9 mouse cellular contexts compared by ENCODE assay signal in genomic region chr10:93577271-93577886, GRCm38 (mm10). TPM values are rescaled to one million over a fixed set of nuclear protein-coding genes. Genes with fewer than 3 reads are reported as not detected.
A peak's percentile ranks its signal among the peaks of the same experiment; 100 is the strongest.
DNase-seq lines count a peak whose midpoint lies in the region; ATAC-seq and TF ChIP-seq lines count a peak whose summit lies in the region.
"Had no signal": no experiment of that assay in that cellular context is flagged by ENCODE, and none has a peak within 500 bp of the region (broad histone marks: within the 10 kb centered on the region; RNA-seq: fewer than 3 reads in every experiment).

No protein-coding gene starts in this region.

- peak; percentile 49 to 96; a peak in 3 of 4 replicates for TF ChIP-seq CTCF in CH12.LX (conservative IDR thresholded peaks at IDR 0.05 in 1 of 2, IDR thresholded peaks at IDR 0.05 in 1 of 2; ENCODE audit: low read depth in 2 of 2, low read length in 2 of 2)

- peak; percentile 86 for DNase-seq in CH12.LX (ENCODE audit: extremely low read depth)
- peak; percentile 86 for DNase-seq in adrenal gland, postnatal 10 days
- peak; percentile 65 for DNase-seq in embryo, embryonic 11.5 days (ENCODE audit: low read depth, low spot score)
- peak; percentile 77 to 90 for DNase-seq in kidney, postnatal 36 days
- peak; percentile 62 to 73 for DNase-seq in lung, adult 18-20 months
- DNase-seq in retina, postnatal 1 day = peak; percentile 92
- peak; percentile 55 to 60 for DNase-seq in thymus, postnatal 36 days

- no peaks in the 10 kb centered on the region for H3K79me2 ChIP-seq in CH12.LX (replicated peaks; ENCODE audit: control insufficient read depth, extremely low read depth, insufficient read depth, poor library complexity, severe bottlenecking)

- 0 out of 2 replicates have a peak overlapping the region, but pooled peaks have one; percentile 2 for H3K9ac ChIP-seq in CH12.LX (ENCODE audit: insufficient read depth, low read depth)
- H3K9ac ChIP-seq: limb, embryonic 13.5 days had no signal

- H3K4me2 ChIP-seq in CH12.LX (ENCODE audit: insufficient read depth, low read depth, poor library complexity, severe bottlenecking) = peak overlapping the region; percentile 66
- H3K4me2 ChIP-seq: limb, embryonic 13.5 days had no signal

- in situ Hi-C loops in CH12.LX (cut with MboI; ENCODE audit: low pct_ligation_motif_present, low pct_unique_long_range_greater_than_20kb, low sequenced_read_pairs) = loop anchor here (5.0 to 25.0 kb wide), 3 partner anchors 35 to 515 kb away; partner anchors contain the start of genes Amdhd1 and Ccdc38

- TF ChIP-seq POLR2A in CH12.LX (IDR thresholded peaks at IDR 0.05; ENCODE audit: low read depth, low read length) = no peak

- peak; percentile 75 for ATAC-seq in granulocyte monocyte progenitor cell, adult 5-6 weeks (replicated peaks; ENCODE audit: poor library complexity, severe bottlenecking)

- TF ChIP-seq EP300 in CH12.LX (IDR thresholded peaks at IDR 0.05; ENCODE audit: low read length) = no peak

- dilution Hi-C loops in CH12.LX (cut with MboI; ENCODE audit: extremely low pct_ligation_motif_present, extremely low pct_unique_long_range_greater_than_20kb, low sequenced_read_pairs) = no loop called here

- peaks cover 16 to 21% of the 10 kb centered on the region in 2 experiments for H3K4me1 ChIP-seq in CH12.LX (ENCODE audit: control insufficient read depth in 1 of 2, insufficient read depth in 2 of 2)

- H3K4me3 ChIP-seq in CH12.LX (replicated peaks in 1 of 3; ENCODE audit: low read depth in 2 of 3, low read length in 2 of 3, poor library complexity in 1 of 3) = peak overlapping the region in 1 of 3 experiments; percentile 1
- H3K4me3 ChIP-seq: limb, embryonic 13.5 days had no signal

- no peaks in the 10 kb centered on the region for H3K27me3 ChIP-seq in CH12.LX (replicated peaks)
- H3K27me3 ChIP-seq: limb, embryonic 13.5 days had no signal

- TF ChIP-seq RAD21 in CH12.LX (IDR thresholded peaks at IDR 0.05; ENCODE audit: low read depth, low read length) = peak; percentile 96

- peaks cover 18 to 66% of the 10 kb centered on the region in 2 experiments for H3K36me3 ChIP-seq in CH12.LX (replicated peaks in 1 of 2; ENCODE audit: control insufficient read depth in 1 of 2, insufficient read depth in 1 of 2, low read length in 1 of 2)

- no peaks in the 10 kb centered on the region for H3K9me3 ChIP-seq in CH12.LX (replicated peaks; ENCODE audit: low read length)
- H3K9me3 ChIP-seq: limb, embryonic 13.5 days had no signal

- H3K27ac ChIP-seq in CH12.LX (ENCODE audit: insufficient read depth, low read depth) = peak overlapping the region; percentile 15; the same call in 1 of the 2 replicates
- H3K27ac ChIP-seq: limb, embryonic 13.5 days had no signal

TF ChIP-seq in CH12.LX, 34 proteins besides CTCF, POLR2A, EP300 and RAD21:
- TF ChIP-seq TBP (conservative IDR thresholded peaks at IDR 0.05; ENCODE audit: low read depth, low read length) (no peak), IRF4 (IDR thresholded peaks at IDR 0.05; ENCODE audit: low read depth, low read length) (peak; percentile 53), MXI1 (IDR thresholded peaks at IDR 0.05; ENCODE audit: low read depth, low read length) (no peak), ETS1 (conservative IDR thresholded peaks at IDR 0.05; ENCODE audit: low read depth, low read length) (peak; percentile 46; the same call in 1 of the 2 replicates), MAX (IDR thresholded peaks at IDR 0.05; ENCODE audit: low read length) (no peak), MEF2A (IDR thresholded peaks at IDR 0.05; ENCODE audit: borderline replicate concordance, low read depth, low read length) (no peak), SMC3 (IDR thresholded peaks at IDR 0.05; ENCODE audit: low read depth, low read length) (peak; percentile 93), ZNF384 (IDR thresholded peaks at IDR 0.05; ENCODE audit: low read depth, low read length) (peak; percentile 63; the same call in 1 of the 2 replicates), RCOR1 (conservative IDR thresholded peaks at IDR 0.05; ENCODE audit: low read depth, low read length) (no peak), GABPA (IDR thresholded peaks at IDR 0.05; ENCODE audit: insufficient replicate concordance, low read depth, low read length) (no peak), ZC3H11A (IDR thresholded peaks at IDR 0.05; ENCODE audit: low read depth, low read length) (peak; percentile 74), JUN (IDR thresholded peaks at IDR 0.05; ENCODE audit: insufficient read depth, low read depth, low read length) (no peak)
TF ChIP-seq in CH12.LX: peak in this region for 5.

RNA-seq across cellular contexts. Expression of gene Snrpf, which starts 12.1 kb away (rescaled TPM):
- total RNA-seq in CH12.LX (2012; rRNA removed) (184 and 191 TPM in 2 replicates), CH12.LX (2014; rRNA removed) (186 and 207 TPM in 2 replicates)
- polyA plus RNA-seq in CH12.LX (2012; ENCODE audit: insufficient read length, low read depth) = 144 and 159 TPM in 2 replicates
- total RNA-seq in adrenal gland, postnatal 10 days (2021) = 10 to 100 TPM; 19.0 to 21.0 TPM
- total RNA-seq in granulocyte monocyte progenitor cell, adult 5-6 weeks (2014; fragmentation: Nextera tagmentation) = 231 and 253 TPM in 2 replicates
- total RNA-seq in granulocyte monocyte progenitor cell, adult 5-6 weeks (2017) = 215 and 233 TPM in 2 replicates

RNA-seq across cellular contexts. Expression of gene Ccdc38, which starts 36.9 kb away (rescaled TPM):
- total RNA-seq in CH12.LX (2012; rRNA removed) (6.6 and 9.2 TPM in 2 replicates), CH12.LX (2014; rRNA removed) (47.3 and 55.8 TPM in 2 replicates)
- polyA plus RNA-seq in CH12.LX (2012; ENCODE audit: insufficient read length, low read depth) = 17.9 and 22.2 TPM in 2 replicates
- under 1 TPM in 1 of 2 experiments, not detected in 1; 0.33 TPM for total RNA-seq in adrenal gland, postnatal 10 days (2021)
- total RNA-seq in granulocyte monocyte progenitor cell, adult 5-6 weeks (2014; fragmentation: Nextera tagmentation) = 0.13 TPM in 1 of 2 replicates, not detected in the other
- total RNA-seq in granulocyte monocyte progenitor cell, adult 5-6 weeks (2017) = 0.26 and 2.6 TPM in 2 replicates

RNA-seq across cellular contexts. Expression of gene Amdhd1, which starts 37.5 kb away (rescaled TPM):
- total RNA-seq in CH12.LX (2012; rRNA removed) (4.6 and 8.4 TPM in 2 replicates), CH12.LX (2014; rRNA removed) (2.4 and 3.3 TPM in 2 replicates)
- 2.3 and 2.4 TPM in 2 replicates for polyA plus RNA-seq in CH12.LX (2012; ENCODE audit: insufficient read length, low read depth)
- 10 to 100 TPM in 1 of 2 experiments, 1 to 10 TPM in 1; 4.7 to 11.4 TPM for total RNA-seq in adrenal gland, postnatal 10 days (2021)
- total RNA-seq in granulocyte monocyte progenitor cell, adult 5-6 weeks (2014; fragmentation: Nextera tagmentation) = not detected in 2 replicates
- 0.65 TPM in 1 of 2 replicates, not detected in the other for total RNA-seq in granulocyte monocyte progenitor cell, adult 5-6 weeks (2017)

Comparison
In these comparisons a context has a peak if more than half of its experiments do, and no peak if none do; other contexts are left out.
1. RNA of gene Snrpf, which starts 12.1 kb away (total RNA-seq): 215 to 253 TPM in granulocyte monocyte progenitor cell, adult 5-6 weeks and 184 to 207 TPM in CH12.LX; 19.0 to 21.0 TPM in adrenal gland, postnatal 10 days; every median in the first group is over 4 times any median in the second.
2. Peak in every context shown above with its lines, with median percentiles within 50 percentile points of each other: DNase-seq.